Mouse (Mus musculus) bone marrow, adult 2 months (tissue): Measurements from ENCODE around the gene Spata21.

Experiments
- CTCF ChIP-seq: fragments of 200-500 bp; IDR thresholded peaks from 2 replicates; pipeline ENCODE4 v1.5.1; 2011; ENCODE audit warnings: low read length, control low read depth; ENCODE audit not compliant: control insufficient read depth, insufficient read depth
- POLR2A ChIP-seq: fragments of 200-500 bp; IDR thresholded peaks from 2 replicates; pipeline ENCODE4 v1.6.1; 2011; ENCODE audit warnings: low read depth, mild to moderate bottlenecking, control low read depth, low read length, borderline replicate concordance; ENCODE audit not compliant: control insufficient read depth

DNA sequence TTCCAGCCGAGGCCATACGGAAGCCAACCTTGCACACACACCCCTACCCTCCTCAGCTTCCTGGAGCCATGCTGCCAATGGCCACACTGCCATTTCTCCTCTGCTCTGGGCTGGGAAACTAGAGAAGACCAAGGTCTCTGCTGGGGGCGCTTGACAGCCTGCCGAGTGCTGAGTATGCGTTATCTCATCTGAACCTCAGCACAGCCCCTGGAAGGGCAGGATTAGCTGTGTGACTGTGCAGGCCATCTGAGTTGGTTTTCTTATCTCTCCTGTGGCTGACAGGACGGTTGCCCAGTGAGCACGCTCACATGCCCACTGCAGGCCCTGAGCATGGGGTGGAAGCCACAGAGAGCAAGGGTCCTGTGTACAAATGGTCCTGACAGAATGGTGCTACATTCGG, 19.5 kb upstream of the Spata21 start:
- TF ChIP-seq CTCF (no peak), POLR2A (no peak)
